Mouse (Mus musculus) neural tube, embryonic 12.5 days (tissue): ENCODE measurements around the gene Slc25a5. TPM values are rescaled to one million over a fixed set of nuclear protein-coding genes. Genes with fewer than 3 reads are reported as not detected.

Experiments used
- ATAC-seq: fragments of 200-750 bp; cut with Nextera tagmentation; 2 replicates; pipeline ENCODE4 v1.8.0; 2017; ENCODE audit warnings: low read depth, mild to moderate bottlenecking, moderate TSS enrichment, moderate library complexity; ENCODE audit not compliant: low FRiP score
- H3K27ac ChIP-seq: fragments of 300-500 bp; sonication (generic); 2 replicates; pipeline ENCODE4 v1.5.1; 2016
- H3K27me3 ChIP-seq: fragments of 300-500 bp; sonication (generic); replicated peaks from 2 replicates; pipeline ENCODE4 v1.6.1; 2016; ENCODE audit warnings: mild to moderate bottlenecking
- H3K36me3 ChIP-seq: fragments of 300-500 bp; sonication (generic); 2 replicates; pipeline ENCODE4 v1.6.1; 2016; ENCODE audit warnings: mild to moderate bottlenecking
- H3K4me1 ChIP-seq: fragments of 300-500 bp; sonication (generic); 2 replicates; pipeline ENCODE4 v1.6.1; 2016
- H3K4me2 ChIP-seq: fragments of 300-500 bp; sonication (generic); replicated peaks from 2 replicates; pipeline ENCODE4 v1.6.1; 2016; ENCODE audit warnings: mild to moderate bottlenecking
- H3K4me3 ChIP-seq: fragments of 300-500 bp; sonication (generic); 2 replicates; pipeline ENCODE4 v1.5.1; 2016
- H3K9ac ChIP-seq: fragments of 300-500 bp; sonication (generic); 2 replicates; pipeline ENCODE4 v1.6.1; 2016; ENCODE audit warnings: mild to moderate bottlenecking
- H3K9me3 ChIP-seq: fragments of 300-500 bp; sonication (generic); 2 replicates; pipeline ENCODE4 v1.6.1; 2016; ENCODE audit warnings: mild to moderate bottlenecking
- WGBS: fragments of 180-500 bp; shearing (Covaris S2); methylation state at CpG from one replicate; pipeline ENCODE4 v1.1.7; 2016; 5-methylcytosine and 5-hydroxymethylcytosine counted together
- polyA plus RNA-seq: library from polyadenylated mRNA; unstranded; fragments of >200 nt; fragmentation: Nextera tagmentation; extraction: Ambion mirVana; gene quantifications from 2 replicates; pipeline ENCODE4 v1.2.1, GENCODE M21; 2016

Gene Slc25a5
- polyA plus RNA-seq, 1 experiment from 2014 or later: 624 TPM

- ATAC-seq: no peak
- Histone ChIP-seq H3K9me3 (no peaks in the 10 kb centered on the region), H3K27ac (no peak overlapping the region), H3K4me3 (no peak overlapping the region), H3K4me1 (peaks cover 6% of the 10 kb centered on the region; the same call in 1 of the 2 replicates), H3K27me3 (no peaks in the 10 kb centered on the region), H3K4me2 (no peak overlapping the region), H3K9ac (no peak overlapping the region), H3K36me3 (no peaks in the 10 kb centered on the region)
- 53% methylated on average over 5 of the region's 5 CpGs for WGBS
Observed at GRCm38 (mm10) chrX:36805466-36806235, 10.2 kb downstream of the Slc25a5 start.

GRCm38 (mm10) chrX:36807360-36808317 is 12.2 kb downstream of the Slc25a5 start:
- H3K27me3 ChIP-seq: no peaks in the 10 kb centered on the region
- H3K36me3 ChIP-seq: no peaks in the 10 kb centered on the region
- peak overlapping the region; percentile 50 for H3K4me2 ChIP-seq
- no peaks in the 10 kb centered on the region for H3K9me3 ChIP-seq
- H3K9ac ChIP-seq: no peak overlapping the region
- H3K4me1 ChIP-seq: peaks cover 6% of the 10 kb centered on the region; the same call in 1 of the 2 replicates
- WGBS: 19% methylated on average over 45 of the region's 45 CpGs
- peak overlapping the region; percentile 46 for H3K27ac ChIP-seq
- H3K4me3 ChIP-seq: peak overlapping the region; percentile 15; the same call in 1 of the 2 replicates
- peak; percentile 93 for ATAC-seq

DNA sequence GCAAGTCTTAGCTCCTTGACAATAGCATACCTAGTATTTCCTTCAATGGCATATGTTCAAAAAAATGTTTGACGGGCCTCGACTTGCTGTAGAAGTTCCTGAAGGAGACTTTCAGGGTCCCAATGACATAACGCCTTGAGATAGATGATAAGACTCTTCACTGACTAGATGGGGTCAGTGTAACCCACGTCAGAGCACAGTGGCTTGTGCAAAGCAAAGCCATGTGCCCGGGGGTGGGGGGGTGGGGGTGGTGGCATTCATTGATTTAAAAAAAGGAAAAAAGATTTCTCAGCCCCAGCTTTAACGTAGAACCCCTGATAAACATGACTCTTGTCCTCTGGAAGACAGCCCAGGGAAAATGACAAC is 12.8 kb downstream of the Slc25a5 start:
- no peaks in the 10 kb centered on the region for H3K27me3 ChIP-seq
- H3K27ac ChIP-seq: no peak overlapping the region
- H3K36me3 ChIP-seq: no peaks in the 10 kb centered on the region
- no peaks in the 10 kb centered on the region for H3K9me3 ChIP-seq
- no peak overlapping the region for H3K4me3 ChIP-seq
- ATAC-seq: peak; percentile 60
- peaks cover 6% of the 10 kb centered on the region; the same call in 1 of the 2 replicates for H3K4me1 ChIP-seq
- H3K4me2 ChIP-seq: peak overlapping the region; percentile 50
- WGBS: 73% methylated on average over 6 of the region's 6 CpGs
- no peak overlapping the region for H3K9ac ChIP-seq

DNA sequence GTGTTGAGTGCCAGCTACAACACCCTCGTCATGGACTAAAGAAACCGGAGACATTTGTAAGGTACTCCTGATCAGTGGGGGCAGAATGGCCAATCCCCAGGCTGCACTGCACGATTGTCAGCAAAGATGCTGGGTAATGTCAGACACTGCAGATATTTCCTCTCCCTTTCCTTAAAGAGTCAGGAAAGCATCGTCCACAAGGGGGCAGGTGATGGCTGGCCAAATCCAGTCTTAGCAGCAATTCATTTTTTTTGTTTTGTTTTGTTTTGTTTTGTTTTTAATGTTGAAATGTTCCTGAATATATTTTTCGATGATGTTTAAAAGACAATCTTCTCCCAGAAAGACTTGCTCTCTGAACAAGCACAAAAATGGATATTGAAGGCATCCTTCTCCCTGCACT is 15.9 kb downstream of the Slc25a5 start:
- Histone ChIP-seq H3K27ac (no peak overlapping the region), H3K4me2 (no peak overlapping the region), H3K9me3 (no peaks in the 10 kb centered on the region), H3K4me3 (no peak overlapping the region), H3K27me3 (no peaks in the 10 kb centered on the region), H3K9ac (no peak overlapping the region), H3K4me1 (peaks cover 6% of the 10 kb centered on the region; the same call in 1 of the 2 replicates), H3K36me3 (no peaks in the 10 kb centered on the region)
- no peak for ATAC-seq
- WGBS: 55% methylated on average over 5 of the region's 5 CpGs

- H3K4me2 ChIP-seq: no peak overlapping the region
- WGBS: 74% methylated on average over 8 of the region's 8 CpGs
Observed at GRCm38 (mm10) chrX:36814161-36814836, 18.8 kb downstream of the Slc25a5 start.

GRCm38 (mm10) chrX:36815022-36815421 is 19.6 kb downstream of the Slc25a5 start:
- no peak overlapping the region for H3K27ac ChIP-seq
- no peak overlapping the region for H3K4me3 ChIP-seq
- 87% methylated on average over 4 of the region's 4 CpGs for WGBS
- no peaks in the 10 kb centered on the region for H3K9me3 ChIP-seq
- H3K4me1 ChIP-seq: no peaks in the 10 kb centered on the region
- no peak overlapping the region for H3K4me2 ChIP-seq
- ATAC-seq: no peak
- no peaks in the 10 kb centered on the region for H3K27me3 ChIP-seq
- no peaks in the 10 kb centered on the region for H3K36me3 ChIP-seq
- H3K9ac ChIP-seq: no peak overlapping the region

More at GRCm38 (mm10) chrX:36814161-36814836, 18.8 kb downstream of the Slc25a5 start:
- H3K36me3 ChIP-seq: no peaks in the 10 kb centered on the region
- H3K4me1 ChIP-seq: no peaks in the 10 kb centered on the region
- no peak for ATAC-seq
- H3K4me3 ChIP-seq: no peak overlapping the region
- H3K27me3 ChIP-seq: no peaks in the 10 kb centered on the region
- no peak overlapping the region for H3K27ac ChIP-seq
- no peaks in the 10 kb centered on the region for H3K9me3 ChIP-seq
- no peak overlapping the region for H3K9ac ChIP-seq

GRCm38 (mm10) chrX:36815439-36815838 is 20.0 kb downstream of the Slc25a5 start:
- H3K27me3 ChIP-seq: no peaks in the 10 kb centered on the region
- ATAC-seq: no peak
- H3K4me1 ChIP-seq: no peaks in the 10 kb centered on the region
- no peaks in the 10 kb centered on the region for H3K9me3 ChIP-seq
- no peaks in the 10 kb centered on the region for H3K36me3 ChIP-seq
- no peak overlapping the region for H3K4me3 ChIP-seq
- 83% methylated on average over 4 of the region's 4 CpGs for WGBS
- H3K9ac ChIP-seq: no peak overlapping the region
- no peak overlapping the region for H3K27ac ChIP-seq
- no peak overlapping the region for H3K4me2 ChIP-seq

DNA sequence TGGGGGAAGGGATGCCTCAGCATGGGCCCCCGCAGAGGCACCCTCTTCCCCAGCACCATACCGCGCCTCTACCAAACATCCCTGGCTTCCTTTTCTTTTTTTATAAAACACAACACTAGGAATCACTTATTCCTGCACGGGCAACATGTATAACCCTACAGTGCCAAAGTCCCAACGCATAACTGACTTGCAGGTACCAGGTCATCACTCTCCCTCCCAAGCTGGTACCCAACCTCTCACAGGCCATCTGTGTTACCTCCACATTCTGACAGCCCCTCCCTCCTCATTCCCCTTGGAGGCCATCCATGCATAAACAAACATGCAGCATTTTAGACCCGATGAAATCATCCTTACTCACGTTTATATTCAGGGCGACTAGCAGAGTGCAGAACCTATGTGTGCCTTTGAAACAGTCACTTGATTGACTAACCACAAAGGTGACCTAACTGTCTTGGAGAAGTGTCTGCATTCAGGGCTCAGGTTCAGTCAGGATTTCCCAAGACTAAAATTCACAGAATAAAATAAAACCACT is 21.0 kb downstream of the Slc25a5 start:
- Histone ChIP-seq H3K9ac (no peak overlapping the region), H3K9me3 (no peaks in the 10 kb centered on the region), H3K4me1 (no peaks in the 10 kb centered on the region), H3K4me3 (no peak overlapping the region), H3K27ac (peak overlapping the region; percentile 72; the same call in 1 of the 2 replicates), H3K4me2 (peak overlapping the region; percentile 49), H3K27me3 (no peaks in the 10 kb centered on the region), H3K36me3 (no peaks in the 10 kb centered on the region)
- ATAC-seq: peak; percentile 51
- WGBS: 31% methylated on average over 8 of the region's 8 CpGs

GRCm38 (mm10) chrX:36816953-36817441 is 21.5 kb downstream of the Slc25a5 start:
- no peak overlapping the region for H3K4me3 ChIP-seq
- no peak overlapping the region for H3K9ac ChIP-seq
- WGBS: 10% methylated on average over 10 of the region's 10 CpGs

DNA sequence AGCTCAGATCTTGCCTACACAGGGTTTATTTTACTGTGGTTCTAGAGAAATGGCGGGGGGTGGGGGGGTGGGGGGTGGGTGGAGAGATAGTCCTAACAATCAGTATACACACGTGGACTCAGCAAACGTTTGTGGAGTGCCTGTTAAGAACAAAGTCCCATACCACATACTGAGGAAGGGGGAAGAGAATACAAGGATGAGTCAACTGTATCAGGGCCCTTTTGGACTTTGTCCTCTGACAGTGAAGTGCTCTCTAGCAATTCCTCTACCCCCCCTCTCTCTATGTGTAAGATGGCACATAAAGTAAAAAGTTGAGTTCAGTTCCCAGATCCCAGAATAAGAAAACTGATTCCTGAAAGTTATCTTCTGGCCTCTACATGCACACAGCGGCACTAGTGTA is 24.1 kb downstream of the Slc25a5 start:
- Histone ChIP-seq H3K9ac (no peak overlapping the region), H3K36me3 (no peaks in the 10 kb centered on the region), H3K4me2 (no peak overlapping the region), H3K9me3 (no peaks in the 10 kb centered on the region), H3K4me3 (no peak overlapping the region), H3K27me3 (no peaks in the 10 kb centered on the region), H3K4me1 (no peaks in the 10 kb centered on the region), H3K27ac (no peak overlapping the region)
- no peak for ATAC-seq
- 57% methylated on average over 4 of the region's 4 CpGs for WGBS

More at GRCm38 (mm10) chrX:36816953-36817441, 21.5 kb downstream of the Slc25a5 start:
- H3K27me3 ChIP-seq: no peaks in the 10 kb centered on the region
- no peaks in the 10 kb centered on the region for H3K36me3 ChIP-seq
- H3K27ac ChIP-seq: peak overlapping the region; percentile 72
- H3K9me3 ChIP-seq: no peaks in the 10 kb centered on the region
- H3K4me1 ChIP-seq: no peaks in the 10 kb centered on the region
- peak; percentile 88 for ATAC-seq
- H3K4me2 ChIP-seq: peak overlapping the region; percentile 49

- ATAC-seq: peak; percentile 53
- Histone ChIP-seq H3K9me3 (no peaks in the 10 kb centered on the region), H3K9ac (no peak overlapping the region), H3K36me3 (no peaks in the 10 kb centered on the region), H3K4me1 (no peaks in the 10 kb centered on the region), H3K27ac (no peak overlapping the region), H3K27me3 (no peaks in the 10 kb centered on the region), H3K4me3 (no peak overlapping the region), H3K4me2 (no peak overlapping the region)
- 20% methylated on average over 4 of the region's 4 CpGs for WGBS
Observed at GRCm38 (mm10) chrX:36820201-36820600, 24.8 kb downstream of the Slc25a5 start.
